Mouse (Mus musculus) ES-E14 (cell line): Measurements from ENCODE around the gene Os9. TPM values are rescaled to one million over a fixed set of nuclear protein-coding genes. Genes with fewer than 3 reads are reported as not detected.
"Not testable (repeated sequence)": the region's sequence is repeated elsewhere in the genome, so short reads cannot be mapped to it uniquely, and the experiment has no call there.

Experiments used
- DNase-seq: peaks from one replicate; pipeline ENCODE4 v3.0.0-alpha.2; 2013; ENCODE audit warnings: low read depth, low spot score
- H3K27ac ChIP-seq: 2 replicates; pipeline ENCODE4 v1.5.1; 2012; ENCODE audit warnings: low read depth, mild to moderate bottlenecking, low read length, moderate library complexity, mixed read lengths; ENCODE audit not compliant: poor library complexity, insufficient read depth, severe bottlenecking
- H3K36me3 ChIP-seq: 2 replicates; pipeline ENCODE4 v1.6.1; 2012; ENCODE audit warnings: mild to moderate bottlenecking, low read length, moderate library complexity, mixed read lengths; ENCODE audit not compliant: control insufficient read depth, poor library complexity, insufficient read depth, severe bottlenecking
- H3K4me1 ChIP-seq, 2 experiments: fragments of 150-350 bp in 1 of 2; sonication (generic) in 1 of 2; 2 replicates each; pipeline ENCODE4 v1.6.1; 2012; ENCODE audit warnings: low read length in 2 of 2, mild to moderate bottlenecking in 1 of 2, mixed read lengths in 1 of 2; ENCODE audit not compliant: control insufficient read depth in 2 of 2, insufficient read depth in 2 of 2, poor library complexity in 1 of 2
- H3K4me3 ChIP-seq, 2 experiments: fragments of 150-350 bp in 1 of 2; sonication (generic) in 1 of 2; 2 replicates each; pipeline ENCODE4 v1.5.1; 2012; ENCODE audit warnings: low read length in 2 of 2, low read depth in 1 of 2, mild to moderate bottlenecking in 1 of 2, mixed read lengths in 1 of 2; ENCODE audit not compliant: insufficient read depth in 1 of 2, poor library complexity in 1 of 2, severe bottlenecking in 1 of 2
- H3K9ac ChIP-seq: 2 replicates; pipeline ENCODE4 v1.6.1; 2012; ENCODE audit warnings: low read depth, mild to moderate bottlenecking, low read length, mixed read lengths; ENCODE audit not compliant: poor library complexity, insufficient read depth, severe bottlenecking
- H3K9me3 ChIP-seq: fragments of 150-350 bp; sonication (generic); 2 replicates; pipeline ENCODE4 v1.6.1; 2012; ENCODE audit warnings: low read depth, mild to moderate bottlenecking, low read length; ENCODE audit not compliant: control insufficient read depth, insufficient read depth
- CHD2 ChIP-seq: IDR thresholded peaks from 2 replicates; pipeline ENCODE4 v1.6.1; 2014; ENCODE audit warnings: mild to moderate bottlenecking, low read depth, low read length, inconsistent platforms
- HCFC1 ChIP-seq: IDR thresholded peaks from 2 replicates; pipeline ENCODE4 v1.6.1; 2012; ENCODE audit warnings: low read length, inconsistent platforms, borderline replicate concordance; ENCODE audit not compliant: insufficient read depth
- MAFK ChIP-seq: IDR thresholded peaks from 2 replicates; pipeline ENCODE4 v1.6.1; 2014; ENCODE audit warnings: mild to moderate bottlenecking, low read depth, low read length, inconsistent platforms; ENCODE audit not compliant: insufficient read depth
- ZC3H11A ChIP-seq: IDR thresholded peaks from 2 replicates; pipeline ENCODE4 v1.6.1; 2012; ENCODE audit warnings: low read depth, mild to moderate bottlenecking, inconsistent platforms, low read length, borderline replicate concordance
- ZNF384 ChIP-seq: IDR thresholded peaks from 2 replicates; pipeline ENCODE4 v1.6.1; 2012; ENCODE audit warnings: low read depth, low read length, inconsistent platforms
- in situ Hi-C, 2 experiments: fragments of 600-800 bp; cut with MboI; formaldehyde crosslinking; loops; one replicate each; pipeline ENCODE4 v1.15.1; 2025; ENCODE audit warnings: low sequenced_read_pairs in 2 of 2, inconsistent platforms in 1 of 2; ENCODE audit not compliant: unreplicated experiment in 2 of 2
- total RNA-seq: library from RNA; depleted of rRNA; stranded (reverse); fragments of 300-350 nt; gene quantifications from 2 replicates; pipeline ENCODE4 v1.2.3, GENCODE M21; 2012

Gene Os9
- total RNA-seq, 1 experiment, result 29.4 TPM

DNA sequence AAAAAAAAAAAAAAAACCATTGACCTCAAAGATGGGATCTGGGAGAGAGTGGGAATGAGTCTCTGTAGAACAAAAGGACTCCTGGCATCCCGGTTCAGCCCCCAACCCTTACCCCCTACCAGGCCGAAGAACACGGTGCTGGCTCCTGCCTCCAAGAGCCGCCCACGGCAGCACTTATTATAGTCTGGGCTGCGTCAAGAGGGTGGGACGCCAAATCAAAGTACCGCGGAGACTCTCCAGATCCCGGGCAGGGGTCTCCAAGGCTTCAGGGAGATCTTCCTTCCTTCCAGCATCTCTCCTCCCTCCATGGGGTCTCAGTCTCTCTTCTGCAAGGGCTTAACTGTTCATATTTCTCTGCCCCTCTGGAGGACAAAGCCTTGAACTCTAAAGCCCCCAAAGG lies 43.4 kb downstream of the Os9 start:
- H3K4me3 ChIP-seq, result no peak overlapping the region
- no peaks in the 10 kb centered on the region for H3K9me3 ChIP-seq
- in situ Hi-C loops, result no loop called here
- DNase-seq, result no peak
- TF ChIP-seq HCFC1 (no peak), ZNF384 (no peak), MAFK (no peak), CHD2 (no peak), ZC3H11A (no peak)
- H3K9ac ChIP-seq, result no peak overlapping the region
- H3K36me3 ChIP-seq, result no peaks in the 10 kb centered on the region
- H3K4me1 ChIP-seq, result peaks cover 0 to 12% of the 10 kb centered on the region in 2 experiments; a peak in 1 of 4 replicates
- H3K27ac ChIP-seq, result no peak overlapping the region

DNA sequence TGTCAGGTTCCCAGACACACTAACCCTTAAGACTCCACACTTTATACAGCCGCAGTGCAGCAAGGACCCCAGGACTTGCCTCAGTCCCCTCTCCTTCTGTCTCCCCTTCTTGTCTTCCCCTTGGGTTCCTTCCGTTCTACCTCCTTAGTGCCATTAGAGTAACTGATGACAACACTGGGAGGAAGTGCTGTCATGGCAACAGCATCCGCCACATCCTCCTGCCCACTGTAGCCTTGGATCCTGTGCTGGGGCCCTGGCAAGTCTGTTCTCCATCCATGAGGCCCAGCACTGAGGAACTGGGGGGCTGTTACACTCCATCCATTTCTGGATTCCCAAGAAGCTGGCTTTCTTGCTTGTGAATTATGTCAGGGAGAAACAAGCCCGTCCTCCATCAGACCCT lies 44.8 kb downstream of the Os9 start:
- in situ Hi-C loops, result no loop called here
- TF ChIP-seq MAFK, result no peak
- TF ChIP-seq ZC3H11A, result no peak
- no peak for TF ChIP-seq ZNF384
- no peak for TF ChIP-seq CHD2
- no peak for TF ChIP-seq HCFC1
- Histone ChIP-seq H3K27ac (no peak overlapping the region), H3K36me3 (no peaks in the 10 kb centered on the region), H3K9ac (no peak overlapping the region), H3K4me1 (peaks cover 0 to 12% of the 10 kb centered on the region in 2 experiments; a peak in 1 of 4 replicates), H3K4me3 (no peak overlapping the region), H3K9me3 (no peaks in the 10 kb centered on the region)
- DNase-seq, result no peak

DNA sequence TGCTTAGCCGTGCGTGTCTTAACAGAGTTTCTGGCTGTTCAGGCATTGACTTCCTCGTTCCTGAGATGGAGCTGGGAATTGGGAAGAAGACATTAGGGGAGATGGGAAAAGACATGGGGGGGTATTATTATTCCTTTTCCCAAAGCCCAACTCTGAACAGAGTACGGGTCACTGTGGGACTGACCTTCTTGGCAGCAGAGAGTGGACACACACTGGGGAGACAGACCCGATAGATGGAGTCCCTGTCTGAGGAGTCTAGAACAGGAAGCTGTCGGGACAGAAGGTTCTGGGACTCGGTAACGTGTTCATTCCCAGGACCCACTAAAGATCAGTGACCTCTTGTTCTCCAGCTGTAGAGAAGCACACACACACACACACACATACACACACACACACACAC lies 45.3 kb downstream of the Os9 start:
- Histone ChIP-seq H3K9me3 (no peaks in the 10 kb centered on the region), H3K4me1 (peaks cover 0 to 9% of the 10 kb centered on the region in 2 experiments; a peak in 1 of 4 replicates), H3K36me3 (no peaks in the 10 kb centered on the region), H3K9ac (no peak overlapping the region), H3K4me3 (no peak overlapping the region), H3K27ac (no peak overlapping the region)
- no peak for TF ChIP-seq CHD2
- TF ChIP-seq ZC3H11A, result no peak
- no peak for TF ChIP-seq MAFK
- no peak for TF ChIP-seq ZNF384
- TF ChIP-seq HCFC1, result no peak
- in situ Hi-C loops, result no loop called here
- no peak for DNase-seq

DNA sequence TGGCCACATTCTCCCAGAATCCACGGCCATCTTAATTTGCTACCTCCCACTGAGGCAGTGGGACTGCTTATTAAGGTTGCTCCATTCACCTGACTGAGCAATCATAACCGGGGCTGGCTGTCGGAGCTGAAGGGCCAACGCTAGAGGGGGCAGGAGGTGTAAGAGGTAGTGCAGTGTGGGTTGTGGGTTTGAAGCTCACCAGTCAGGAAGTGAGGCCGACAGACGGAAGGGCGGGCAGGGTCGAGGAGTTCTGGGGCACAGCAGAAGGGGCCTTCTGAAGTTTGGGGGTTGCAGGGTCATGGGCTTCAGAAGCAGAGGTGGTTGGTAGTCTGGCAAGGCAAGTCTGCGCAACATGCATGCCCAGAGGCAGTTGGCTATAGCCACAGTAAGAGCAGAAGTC lies 45.9 kb downstream of the Os9 start, which contains the start of gene Agap2:
Gene Agap2, plus strand, starts transcription at position 205 of the 400 bp plus-strand sequence.
- no peak within 1 kb of the TSS for H3K9ac ChIP-seq
- H3K27ac ChIP-seq, result no peak within 1 kb of the TSS
- H3K4me3 ChIP-seq, result no peak within 1 kb of the TSS
- no peaks in the 10 kb centered on the region for H3K9me3 ChIP-seq
- peaks cover 0 to 5% of the 10 kb centered on the region in 2 experiments; a peak in 1 of 4 replicates for H3K4me1 ChIP-seq
- DNase-seq, result no peak
- in situ Hi-C loops, result no loop called here
- TF ChIP-seq MAFK (no peak), CHD2 (no peak), ZC3H11A (no peak), ZNF384 (no peak), HCFC1 (no peak)
- no peaks in the 10 kb centered on the region for H3K36me3 ChIP-seq

DNA sequence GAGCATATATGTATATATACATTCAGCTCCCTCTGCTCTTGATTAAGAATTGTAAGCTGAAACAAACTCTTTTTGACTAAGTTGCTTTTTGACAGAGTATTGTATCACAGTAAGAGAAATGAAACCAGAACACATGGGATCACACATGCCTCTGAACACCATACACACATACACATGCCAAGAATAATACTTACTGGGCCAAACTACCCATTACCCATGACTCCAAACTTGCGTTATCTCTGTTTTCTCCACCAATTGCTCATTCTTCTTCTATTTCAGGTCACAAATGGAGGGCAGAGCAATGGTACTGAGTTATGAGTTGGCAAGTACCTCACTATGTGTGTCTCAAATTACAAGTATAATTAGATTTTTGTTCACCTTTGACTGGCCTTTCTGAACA lies 47.0 kb downstream of the Os9 start:
- Histone ChIP-seq H3K36me3 (no peaks in the 10 kb centered on the region), H3K4me3 (no peak overlapping the region), H3K9ac (no peak overlapping the region), H3K4me1 (peaks cover 0 to 5% of the 10 kb centered on the region in 2 experiments; a peak in 1 of 4 replicates), H3K9me3 (no peaks in the 10 kb centered on the region), H3K27ac (no peak overlapping the region)
- TF ChIP-seq HCFC1 (no peak), CHD2 (no peak), MAFK (no peak), ZNF384 (no peak), ZC3H11A (no peak)
- in situ Hi-C loops, result no loop called here
- DNase-seq, result no peak

DNA sequence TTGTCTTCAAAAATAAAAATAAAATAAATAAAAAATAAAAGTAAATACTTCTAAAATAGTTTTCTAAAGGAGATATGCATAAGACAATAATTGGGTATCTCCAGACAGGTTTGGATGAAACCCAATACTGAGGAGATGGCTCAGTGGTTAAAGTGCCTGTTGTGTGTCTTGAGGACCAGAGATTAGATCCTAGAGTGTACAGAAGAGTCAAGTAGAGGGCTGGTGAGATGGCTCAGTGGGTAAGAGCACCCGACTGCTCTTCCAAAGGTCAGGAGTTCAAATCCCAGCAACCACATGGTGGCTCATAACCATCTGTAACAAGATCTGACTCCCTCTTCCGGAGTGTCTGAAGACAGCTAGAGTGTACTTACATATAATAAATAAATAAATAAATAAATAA lies 48.0 kb downstream of the Os9 start:
- H3K9ac ChIP-seq, H3K36me3 ChIP-seq, DNase-seq, H3K27ac ChIP-seq, H3K9me3 ChIP-seq, H3K4me3 ChIP-seq, in situ Hi-C loops, H3K4me1 ChIP-seq: not testable (repeated sequence)

DNA sequence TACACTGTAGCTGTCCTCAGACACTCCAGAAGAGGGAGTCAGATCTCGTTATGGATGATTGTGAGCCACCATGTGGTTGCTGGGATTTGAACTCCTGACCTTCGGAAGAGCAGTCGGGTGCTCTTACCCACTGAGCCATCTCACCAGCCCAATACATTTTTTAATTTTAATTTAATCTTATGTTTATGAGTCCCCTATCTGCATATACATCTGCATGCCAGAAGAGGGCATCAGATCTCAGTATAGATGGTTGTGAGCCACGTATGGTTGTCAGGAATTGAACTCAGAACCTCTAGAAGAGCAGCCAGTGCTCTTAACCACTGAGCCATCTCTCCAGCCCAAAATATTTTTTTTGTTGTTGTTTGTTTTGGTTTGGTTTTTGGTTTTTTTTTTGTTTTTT lies 48.7 kb downstream of the Os9 start:
- H3K27ac ChIP-seq, H3K9me3 ChIP-seq, H3K9ac ChIP-seq, DNase-seq, H3K4me1 ChIP-seq, in situ Hi-C loops, H3K4me3 ChIP-seq: not testable (repeated sequence)
- peaks cover 11% of the 10 kb centered on the region for H3K36me3 ChIP-seq
